Mouse (Mus musculus) liver (tissue): ENCODE results near the gene Olfr273.
"Not testable (repeated sequence)": the region's sequence is repeated elsewhere in the genome, so short reads cannot be mapped to it uniquely, and the experiment has no call there.

ENCODE experiments used
- DNase-seq: peaks from one replicate; pipeline ENCODE4 v3.0.0-alpha.2; 2020; ENCODE audit warnings: mixed read lengths

Gene Olfr273

DNA sequence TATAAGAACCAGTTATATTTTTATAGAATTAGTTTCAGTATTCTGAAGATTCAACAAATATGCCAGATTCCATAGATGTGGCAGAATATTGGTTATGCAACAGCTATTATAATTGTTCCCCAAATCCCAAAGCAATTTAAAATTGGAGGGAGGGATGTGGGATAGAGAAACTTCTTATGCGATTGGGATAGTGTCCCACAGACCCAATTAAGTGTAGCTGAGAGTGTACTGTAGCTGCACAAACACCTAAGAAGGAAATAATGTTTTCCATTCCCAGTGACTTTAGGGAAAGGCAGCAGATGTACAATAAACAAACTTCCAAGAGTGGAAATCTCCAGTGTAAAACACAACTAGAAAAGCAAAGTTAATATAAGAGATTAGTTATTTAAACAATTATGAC, at the start of gene Olfr273:
TSS of gene Olfr273 (minus strand) at position 101 of the 400 bp plus-strand sequence.
- DNase-seq = no peak

DNA sequence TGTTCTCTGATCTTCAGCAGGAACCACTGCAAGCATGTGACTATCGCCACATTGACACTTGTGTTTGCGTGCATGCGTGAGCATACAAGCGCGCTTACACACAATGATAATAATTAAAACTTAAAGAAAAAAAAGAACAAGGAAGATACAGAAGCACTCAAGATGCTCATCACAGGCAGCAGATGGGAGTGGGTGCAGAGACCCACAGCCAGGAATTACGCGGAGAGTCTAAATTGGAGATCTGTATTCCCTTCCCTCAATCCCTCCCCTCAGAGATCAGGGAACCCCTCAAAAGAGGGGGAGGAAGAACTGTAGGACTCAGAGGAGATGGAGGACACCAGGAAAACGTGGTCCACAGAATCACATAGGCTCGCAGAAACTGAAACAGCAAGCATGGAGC, 5.1 kb upstream of the Olfr273 start:
- no peak for DNase-seq

DNA sequence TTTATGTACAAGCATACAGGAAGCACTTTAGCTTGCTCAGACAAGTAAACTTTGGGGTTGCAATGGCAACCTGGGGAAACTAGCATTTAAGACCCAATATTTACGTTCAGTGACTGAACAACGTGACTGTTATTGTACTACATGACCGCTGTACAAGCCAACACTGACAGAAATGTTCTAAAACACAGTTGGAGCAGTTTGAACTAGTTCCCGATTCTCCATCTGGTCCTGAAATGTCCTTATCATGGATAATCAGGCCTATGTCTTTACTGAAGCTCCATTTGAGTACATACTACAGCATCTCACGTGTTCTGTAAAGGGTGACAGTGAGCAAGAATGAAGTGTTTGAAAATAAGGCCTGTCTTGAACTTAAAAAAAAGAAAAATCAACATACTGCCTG, 9.4 kb downstream of the Olfr273 start:
- no peak for DNase-seq

DNA sequence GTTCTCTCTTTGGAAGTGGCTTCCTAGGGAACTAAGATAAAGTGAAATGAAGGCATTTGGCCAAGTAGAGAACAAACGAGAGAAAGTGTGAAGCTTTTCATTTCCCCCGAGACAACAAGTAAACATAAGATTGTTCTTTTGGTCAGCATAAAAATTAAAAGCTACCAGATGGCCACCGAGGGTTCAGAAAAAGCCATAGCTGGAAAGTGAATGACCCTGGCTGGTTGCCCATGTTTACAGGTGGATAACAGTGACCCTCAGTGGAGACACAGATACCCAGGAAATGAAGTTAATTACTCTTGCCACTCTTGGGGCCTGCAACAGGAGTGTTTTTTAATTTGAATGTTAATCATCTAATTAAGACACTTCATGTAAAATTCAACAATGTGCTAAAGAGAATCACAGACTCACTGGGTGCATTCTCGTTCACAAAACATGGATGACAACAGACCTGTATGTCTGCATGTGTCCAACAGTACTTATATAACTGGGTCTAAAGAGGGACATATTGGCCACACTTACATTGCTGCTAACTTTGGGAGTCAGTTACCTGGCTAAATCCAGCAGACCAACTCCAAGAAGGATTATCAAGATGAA, 9.9 kb downstream of the Olfr273 start:
- DNase-seq = no peak

DNA sequence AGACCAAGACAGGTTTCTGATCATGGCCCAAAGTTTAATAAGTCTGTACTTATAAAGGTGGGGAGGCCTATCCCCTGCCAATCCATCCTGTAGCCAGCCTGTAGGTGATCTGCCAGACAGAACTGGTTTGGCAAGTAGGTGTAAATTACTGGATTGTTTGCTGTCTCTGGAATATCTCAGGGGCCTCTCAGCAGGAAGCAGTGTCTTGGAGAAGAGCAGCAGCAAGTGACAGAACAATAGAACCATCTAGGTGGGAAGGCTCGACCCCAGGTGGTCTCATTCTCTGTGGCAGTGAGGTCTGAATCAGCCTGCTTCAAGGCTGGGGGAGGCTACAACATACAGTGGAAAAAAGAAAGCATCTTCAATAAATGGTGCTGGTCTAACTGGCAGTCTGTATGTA, 13.6 kb downstream of the Olfr273 start:
- DNase-seq = not testable (repeated sequence)

DNA sequence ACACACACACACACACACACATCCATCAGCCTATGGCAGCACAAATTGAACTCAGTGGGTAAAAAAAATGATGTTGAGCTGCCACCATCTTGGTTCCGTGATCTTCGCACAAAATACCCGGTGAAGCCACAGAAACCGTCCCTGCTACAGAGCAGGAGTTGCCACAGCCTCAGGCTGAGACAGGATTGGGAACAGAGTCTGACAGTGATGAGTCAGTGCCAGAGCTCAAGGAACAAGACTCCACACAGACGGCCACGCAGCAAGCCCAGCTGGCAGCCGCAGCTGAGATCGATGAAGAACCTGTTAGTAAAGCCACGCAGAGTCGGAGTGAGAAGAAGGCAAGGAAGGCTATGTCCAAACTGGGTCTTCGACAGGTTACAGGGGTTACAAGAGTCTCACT, 37.7 kb downstream of the Olfr273 start:
- DNase-seq = no peak

DNA sequence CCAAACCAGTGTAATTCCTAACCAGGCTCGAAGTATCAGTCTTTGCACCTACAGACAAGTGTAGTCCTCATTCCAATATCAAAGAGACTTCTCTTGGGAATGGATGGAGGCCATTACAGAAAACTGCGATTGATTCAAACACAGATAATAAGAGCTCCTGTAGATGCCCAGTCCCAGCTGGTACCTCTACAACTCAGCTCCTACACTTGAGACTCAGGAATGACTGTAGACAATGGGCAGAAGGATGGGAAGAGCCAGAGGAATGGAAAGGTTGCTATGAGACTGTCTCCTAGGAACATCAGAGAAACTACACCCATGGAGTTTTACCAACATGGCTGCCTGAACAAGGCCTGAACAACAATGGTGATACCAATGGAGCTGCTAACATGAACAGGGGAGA, 44.7 kb downstream of the Olfr273 start, which contains the start of gene Olfr275:
TSS of gene Olfr275 (plus strand) at position 301 of the 400 bp plus-strand sequence.
- DNase-seq = no peak

DNA sequence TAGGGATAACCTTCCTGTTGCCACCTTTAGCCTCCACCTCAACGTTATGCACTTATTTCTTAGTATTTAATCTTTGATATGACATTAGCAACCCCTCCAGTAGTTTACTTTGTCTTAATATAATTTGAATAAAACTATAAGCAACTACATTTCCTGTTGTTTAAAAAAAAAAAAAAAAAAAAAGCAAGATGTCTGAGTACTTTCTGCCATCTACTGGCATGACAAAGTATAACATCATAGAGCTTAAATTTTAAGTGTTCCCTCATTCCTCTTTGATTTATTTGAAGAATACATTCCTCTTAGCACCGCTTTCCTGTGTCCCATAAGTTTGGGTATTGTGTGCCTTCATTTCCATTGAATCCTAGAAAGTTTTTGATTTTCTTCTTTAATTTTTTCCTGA, 47.2 kb downstream of the Olfr273 start:
- DNase-seq = no peak
